Mouse (Mus musculus): Measurements from ENCODE around the gene Pbrm1. TPM values are rescaled to one million over a fixed set of nuclear protein-coding genes. Genes with fewer than 3 reads are reported as not detected.

Pbrm1 gene
- polyA plus RNA-seq, 1 experiment from 2014 or later: 33.1 TPM

DNA sequence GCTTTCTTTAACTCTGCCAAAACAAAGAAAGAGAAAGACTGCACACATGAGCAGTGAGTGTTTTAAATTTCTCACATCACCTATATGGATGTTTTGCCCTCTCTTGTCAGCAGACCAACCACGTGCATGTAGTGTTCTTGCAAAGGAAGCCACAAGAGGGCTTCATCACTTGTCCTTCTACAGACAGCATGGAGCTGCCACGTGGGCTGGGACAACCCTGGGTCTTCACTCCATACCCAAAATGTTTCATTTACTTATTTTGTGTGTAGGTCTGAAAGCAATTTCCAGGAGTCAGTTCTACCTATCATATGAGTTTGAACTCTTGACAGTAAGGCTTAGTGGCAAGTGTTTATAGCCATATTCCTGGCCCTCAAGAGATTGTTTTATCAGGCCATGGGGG lies 1.1 kb upstream of the Pbrm1 start:
- H3K9ac ChIP-seq (ENCODE audit: low read depth, low read length): peak overlapping the region; percentile 90; the same call in 1 of the 2 replicates
- WGBS: 0% methylated on average over 2 of the region's 2 CpGs
- H3K4me2 ChIP-seq (replicated peaks; ENCODE audit: low read depth): peak overlapping the region; percentile 88
- H3K27me3 ChIP-seq (replicated peaks; ENCODE audit: control insufficient read depth, insufficient read depth, low read length): no peaks in the 10 kb centered on the region
- peaks cover 5% of the 10 kb centered on the region; the same call in 1 of the 2 replicates for H3K4me1 ChIP-seq (replicated peaks; ENCODE audit: control insufficient read depth, insufficient read depth, low read length)
- H3K9me3 ChIP-seq (ENCODE audit: control insufficient read depth): no peaks in the 10 kb centered on the region
- peak overlapping the region; percentile 99; the same call in 1 of the 2 replicates for H3K27ac ChIP-seq (ENCODE audit: low read depth, low read length)
- peaks cover 30% of the 10 kb centered on the region for H3K36me3 ChIP-seq (ENCODE audit: control insufficient read depth, insufficient read depth)
- peak overlapping the region; percentile 75 for H3K4me3 ChIP-seq (ENCODE audit: low read depth, low read length)
- ATAC-seq: no peak
- TF ChIP-seq CTCF (IDR thresholded peaks at IDR 0.05; ENCODE audit: low read depth): peak; percentile 66

DNA sequence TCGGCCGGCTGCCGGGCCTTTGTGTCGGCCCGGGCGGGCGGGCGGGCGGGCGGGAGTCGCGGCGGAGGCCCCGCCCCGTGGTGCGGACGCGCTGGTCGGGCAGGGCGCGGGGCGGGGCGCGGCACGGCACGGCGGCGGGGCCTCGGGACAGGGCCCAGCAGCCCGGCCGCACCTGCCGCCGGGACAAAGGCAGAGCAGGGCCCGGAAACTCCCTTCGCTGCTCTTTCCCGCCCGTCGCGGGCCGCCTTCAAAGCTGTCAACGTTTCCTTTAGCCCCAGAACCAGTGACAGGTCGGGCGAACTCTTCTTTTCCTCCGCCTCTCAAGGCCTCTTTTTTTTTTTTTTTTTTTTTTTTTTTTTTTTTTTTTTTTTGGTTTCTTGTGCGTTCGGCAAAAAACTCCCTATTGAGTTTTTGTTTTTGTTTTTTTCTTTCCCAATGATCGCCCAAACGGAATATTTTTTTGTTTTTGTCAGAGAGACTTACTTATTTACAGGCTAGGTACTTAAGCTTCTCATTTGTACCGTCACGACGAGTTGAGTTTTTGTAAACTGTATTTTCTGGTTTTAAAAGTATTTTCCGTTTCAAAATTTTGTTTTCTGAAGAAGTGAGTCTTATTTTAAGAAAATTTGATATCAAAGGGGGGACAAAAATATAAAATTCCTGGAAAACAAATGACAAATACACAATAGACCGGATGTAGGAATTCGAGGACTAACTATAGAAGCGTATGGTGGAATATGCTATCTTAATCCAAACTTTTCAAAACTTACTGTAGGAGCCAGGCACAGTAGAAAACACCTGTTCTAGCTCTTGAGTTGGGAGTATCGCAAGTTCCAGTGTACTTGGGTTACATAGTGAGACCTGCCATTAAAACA lies 630 bp downstream of the Pbrm1 start:
- Histone ChIP-seq H3K4me3 (ENCODE audit: low read depth, low read length) (peak overlapping the region; percentile 75), H3K4me1 (replicated peaks; ENCODE audit: control insufficient read depth, insufficient read depth, low read length) (peaks cover 5% of the 10 kb centered on the region; the same call in 1 of the 2 replicates), H3K27ac (ENCODE audit: low read depth, low read length) (peak overlapping the region; percentile 99), H3K4me2 (replicated peaks; ENCODE audit: low read depth) (peak overlapping the region; percentile 88), H3K27me3 (replicated peaks; ENCODE audit: control insufficient read depth, insufficient read depth, low read length) (no peaks in the 10 kb centered on the region), H3K9ac (ENCODE audit: low read depth, low read length) (peak overlapping the region; percentile 90), H3K9me3 (ENCODE audit: control insufficient read depth) (no peaks in the 10 kb centered on the region), H3K36me3 (ENCODE audit: control insufficient read depth, insufficient read depth) (peaks cover 20% of the 10 kb centered on the region)
- WGBS: under 1% methylated on average over 38 of the region's 56 CpGs
- TF ChIP-seq CTCF (IDR thresholded peaks at IDR 0.05; ENCODE audit: low read depth): no peak
- peak; percentile 93 for ATAC-seq

DNA sequence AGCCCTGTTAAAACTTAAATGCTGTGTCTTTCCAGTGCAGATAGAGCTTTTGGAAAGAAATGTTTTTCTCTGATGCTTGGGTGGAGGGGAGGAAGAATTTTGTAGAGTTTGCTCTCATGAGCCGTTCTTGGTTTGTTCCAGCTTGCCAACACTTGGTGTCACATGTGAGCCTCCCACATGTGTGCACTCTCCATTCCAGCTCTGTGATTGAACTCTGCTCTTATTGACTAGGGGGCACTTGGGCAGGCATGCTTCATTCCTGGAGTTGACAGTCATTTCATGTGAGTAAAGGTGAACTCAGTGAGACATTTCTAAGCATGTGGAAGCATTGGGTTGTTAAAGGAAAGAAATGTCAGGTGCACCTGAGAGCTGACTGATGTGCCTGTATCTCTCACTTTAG lies 3.6 kb downstream of the Pbrm1 start:
- H3K9ac ChIP-seq (ENCODE audit: low read depth, low read length): no peak overlapping the region
- no peak for ATAC-seq
- no peak overlapping the region for H3K4me3 ChIP-seq (ENCODE audit: low read depth, low read length)
- H3K36me3 ChIP-seq (ENCODE audit: control insufficient read depth, insufficient read depth): peaks cover 23% of the 10 kb centered on the region
- no peak overlapping the region for H3K4me2 ChIP-seq (replicated peaks; ENCODE audit: low read depth)
- peak overlapping the region; percentile 23; the same call in 1 of the 2 replicates for H3K27ac ChIP-seq (ENCODE audit: low read depth, low read length)
- no peaks in the 10 kb centered on the region for H3K27me3 ChIP-seq (replicated peaks; ENCODE audit: control insufficient read depth, insufficient read depth, low read length)
- peak; percentile 24; the same call in 1 of the 2 replicates for TF ChIP-seq CTCF (IDR thresholded peaks at IDR 0.05; ENCODE audit: low read depth)
- H3K4me1 ChIP-seq (replicated peaks; ENCODE audit: control insufficient read depth, insufficient read depth, low read length): peaks cover 5% of the 10 kb centered on the region; the same call in 1 of the 2 replicates
- no peaks in the 10 kb centered on the region for H3K9me3 ChIP-seq (ENCODE audit: control insufficient read depth)
- 21% methylated on average over 1 of the region's 1 CpGs for WGBS

DNA sequence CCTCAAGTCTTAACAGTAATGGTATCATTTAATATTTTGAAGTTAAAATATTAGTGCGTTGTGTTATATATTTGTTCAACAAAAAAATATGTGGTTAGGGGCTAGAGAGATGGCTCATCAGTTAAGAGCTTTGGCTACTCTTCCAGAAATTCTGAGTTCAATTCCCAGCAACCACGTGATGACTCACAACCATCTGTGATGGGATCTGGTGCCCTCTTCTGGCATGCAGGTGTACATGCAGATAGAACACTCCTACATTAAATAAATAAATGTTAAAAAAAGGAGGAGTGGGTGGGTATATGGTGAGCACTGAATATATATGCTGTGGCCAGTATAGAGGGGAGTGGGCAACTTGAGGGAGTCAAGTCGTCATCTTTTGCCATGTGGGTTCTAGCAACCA lies 6.8 kb downstream of the Pbrm1 start:
- Histone ChIP-seq H3K9me3 (ENCODE audit: control insufficient read depth) (no peaks in the 10 kb centered on the region), H3K4me3 (ENCODE audit: low read depth, low read length) (no peak overlapping the region), H3K4me1 (replicated peaks; ENCODE audit: control insufficient read depth, insufficient read depth, low read length) (no peaks in the 10 kb centered on the region), H3K27me3 (replicated peaks; ENCODE audit: control insufficient read depth, insufficient read depth, low read length) (no peaks in the 10 kb centered on the region), H3K36me3 (ENCODE audit: control insufficient read depth, insufficient read depth) (peaks cover 40% of the 10 kb centered on the region), H3K27ac (ENCODE audit: low read depth, low read length) (no peak overlapping the region), H3K9ac (ENCODE audit: low read depth, low read length) (no peak overlapping the region), H3K4me2 (replicated peaks; ENCODE audit: low read depth) (no peak overlapping the region)
- TF ChIP-seq CTCF (IDR thresholded peaks at IDR 0.05; ENCODE audit: low read depth): peak; percentile 60
- ATAC-seq: no peak
- 84% methylated on average over 3 of the region's 3 CpGs for WGBS

DNA sequence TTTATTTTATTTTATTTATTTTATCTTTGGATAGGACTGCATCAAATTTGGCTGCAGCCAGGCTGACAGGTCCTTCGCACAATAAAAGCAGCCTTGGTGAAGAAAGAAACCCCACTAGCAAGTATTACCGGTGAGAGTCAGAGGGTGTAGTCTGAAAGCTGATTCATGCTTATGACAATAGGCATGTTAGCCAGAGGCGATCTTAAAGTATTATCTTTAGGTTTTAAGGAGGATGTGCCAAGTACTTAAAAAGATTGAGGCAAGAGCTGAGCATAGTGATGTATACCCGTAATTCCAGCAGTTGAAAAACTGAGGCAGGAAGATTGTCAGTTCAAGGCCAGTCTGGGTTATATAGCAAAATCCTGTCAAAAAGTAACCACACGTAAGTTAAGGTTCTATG lies 26.4 kb downstream of the Pbrm1 start:
- Histone ChIP-seq H3K4me2 (replicated peaks; ENCODE audit: low read depth) (no peak overlapping the region), H3K27ac (ENCODE audit: low read depth, low read length) (no peak overlapping the region), H3K9ac (ENCODE audit: low read depth, low read length) (no peak overlapping the region), H3K9me3 (ENCODE audit: control insufficient read depth) (no peaks in the 10 kb centered on the region), H3K4me3 (ENCODE audit: low read depth, low read length) (no peak overlapping the region), H3K36me3 (ENCODE audit: control insufficient read depth, insufficient read depth) (peaks cover 66% of the 10 kb centered on the region), H3K4me1 (replicated peaks; ENCODE audit: control insufficient read depth, insufficient read depth, low read length) (no peaks in the 10 kb centered on the region), H3K27me3 (replicated peaks; ENCODE audit: control insufficient read depth, insufficient read depth, low read length) (no peaks in the 10 kb centered on the region)
- 94% methylated on average over 5 of the region's 5 CpGs for WGBS
- no peak for TF ChIP-seq CTCF (IDR thresholded peaks at IDR 0.05; ENCODE audit: low read depth)
- no peak for ATAC-seq

DNA sequence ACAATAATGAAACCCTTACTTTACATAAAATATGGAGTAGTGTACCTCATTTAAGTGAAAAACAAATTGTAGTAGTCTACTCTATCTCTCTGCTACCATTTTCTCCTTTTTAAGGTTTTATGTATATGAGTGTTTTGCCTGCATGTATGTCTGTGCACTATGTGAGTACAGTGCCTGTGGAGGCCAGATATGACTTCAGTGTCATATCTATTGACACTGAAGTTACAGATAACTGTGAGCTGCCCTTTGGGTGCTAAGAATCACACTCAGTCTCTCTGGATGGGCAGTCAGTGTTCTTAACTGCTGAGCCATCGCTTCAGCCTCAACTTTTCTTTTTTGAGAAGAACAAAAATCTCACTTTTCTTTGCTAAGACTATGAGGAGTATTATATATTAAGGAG lies 26.9 kb downstream of the Pbrm1 start:
- no peak overlapping the region for H3K4me3 ChIP-seq (ENCODE audit: low read depth, low read length)
- WGBS: 100% methylated on average over 1 of the region's 1 CpGs
- H3K9ac ChIP-seq (ENCODE audit: low read depth, low read length): no peak overlapping the region
- H3K27ac ChIP-seq (ENCODE audit: low read depth, low read length): no peak overlapping the region
- no peak for TF ChIP-seq CTCF (IDR thresholded peaks at IDR 0.05; ENCODE audit: low read depth)
- no peaks in the 10 kb centered on the region for H3K4me1 ChIP-seq (replicated peaks; ENCODE audit: control insufficient read depth, insufficient read depth, low read length)
- H3K36me3 ChIP-seq (ENCODE audit: control insufficient read depth, insufficient read depth): peaks cover 71% of the 10 kb centered on the region
- no peaks in the 10 kb centered on the region for H3K9me3 ChIP-seq (ENCODE audit: control insufficient read depth)
- ATAC-seq: no peak
- no peaks in the 10 kb centered on the region for H3K27me3 ChIP-seq (replicated peaks; ENCODE audit: control insufficient read depth, insufficient read depth, low read length)
- H3K4me2 ChIP-seq (replicated peaks; ENCODE audit: low read depth): no peak overlapping the region

Measured in intestine, postnatal 0 days (tissue).